Mouse (Mus musculus) gastrocnemius, adult 2 months (tissue): Measurements from ENCODE around the gene 1700020N01Rik. TPM values are rescaled to one million over a fixed set of nuclear protein-coding genes. Genes with fewer than 3 reads are reported as not detected.

Source experiments
- DNase-seq: peaks from one replicate; pipeline ENCODE4 v3.0.0; 2022
- H3K27ac ChIP-seq: fragments of 200-600 bp; 2 replicates; pipeline ENCODE4 v1.8.1; 2022; ENCODE audit warnings: mild to moderate bottlenecking
- H3K4me3 ChIP-seq: fragments of 200-600 bp; 2 replicates; pipeline ENCODE4 v1.8.1; 2022; ENCODE audit warnings: mild to moderate bottlenecking, moderate library complexity
- CTCF ChIP-seq: fragments of 200-600 bp; IDR thresholded peaks from 2 replicates; pipeline ENCODE4 v1.8.1; 2022; ENCODE audit warnings: antibody characterized with exemption, mild to moderate bottlenecking, moderate library complexity
- intact Hi-C: fragments of 180-260 bp; cut with DNase I; formaldehyde crosslinking; loops from one replicate; pipeline ENCODE4 v1.15.1; 2025
- total RNA-seq, 2 experiments: library from RNA; stranded (reverse); gene quantifications; 2 replicates each; pipeline ENCODE4 v1.2.3; 2021

The 1700020N01Rik gene
- total RNA-seq, 2 experiments from 2014 or later = not detected

- intact Hi-C loops = loop anchor here (10.0 kb wide), 1 partner anchor 142 kb away; no protein-coding TSS in a partner anchor
- Histone ChIP-seq H3K27ac (peak overlapping the region; percentile 48), H3K4me3 (no peak overlapping the region)
- peak; percentile 45 for DNase-seq
- TF ChIP-seq CTCF = no peak
Observed at GRCm38 (mm10) chr10:21606931-21607330, 14.0 kb downstream of the 1700020N01Rik start.

GRCm38 (mm10) chr10:21609583-21609982, 16.6 kb downstream of the 1700020N01Rik start:
- Histone ChIP-seq H3K27ac (peak overlapping the region; percentile 54), H3K4me3 (no peak overlapping the region)
- intact Hi-C loops = loop anchor here (10.0 kb wide), 1 partner anchor 145 kb away; no protein-coding TSS in a partner anchor
- TF ChIP-seq CTCF = no peak
- peak; percentile 68 for DNase-seq

GRCm38 (mm10) chr10:21613021-21613860, 20.3 kb downstream of the 1700020N01Rik start:
- intact Hi-C loops = no loop called here
- TF ChIP-seq CTCF = no peak
- DNase-seq = no peak
- Histone ChIP-seq H3K27ac (peak overlapping the region; percentile 50), H3K4me3 (no peak overlapping the region)

GRCm38 (mm10) chr10:21614520-21614919, 21.6 kb downstream of the 1700020N01Rik start:
- Histone ChIP-seq H3K4me3 (no peak overlapping the region), H3K27ac (peak overlapping the region; percentile 50; the same call in 1 of the 2 replicates)
- no peak for TF ChIP-seq CTCF
- no peak for DNase-seq
- intact Hi-C loops = no loop called here

- no peak for DNase-seq
- Histone ChIP-seq H3K4me3 (peak overlapping the region; percentile 5; the same call in 1 of the 2 replicates), H3K27ac (peak overlapping the region; percentile 40)
- intact Hi-C loops = no loop called here
- TF ChIP-seq CTCF = no peak
Observed at GRCm38 (mm10) chr10:21618745-21619508, 26.0 kb downstream of the 1700020N01Rik start.

- no peak for TF ChIP-seq CTCF
- no peak for DNase-seq
- intact Hi-C loops = no loop called here
- no peak overlapping the region; the same call in 1 of the 2 replicates for H3K27ac ChIP-seq
- no peak overlapping the region for H3K4me3 ChIP-seq
Observed at GRCm38 (mm10) chr10:21622065-21622464, 29.1 kb downstream of the 1700020N01Rik start.

- peak; percentile 34 for TF ChIP-seq CTCF
- DNase-seq = peak; percentile 94
- peak overlapping the region; percentile 63 for H3K4me3 ChIP-seq
- intact Hi-C loops = loop anchor here (1.0 kb wide), 2 partner anchors 115 to 366 kb away; no protein-coding TSS in a partner anchor
- peak overlapping the region; percentile 94 for H3K27ac ChIP-seq
Observed at GRCm38 (mm10) chr10:21628555-21628954, 35.6 kb downstream of the 1700020N01Rik start.

- DNase-seq = peak; percentile 84
- H3K4me3 ChIP-seq = peak overlapping the region; percentile 63
- intact Hi-C loops = no loop called here
- H3K27ac ChIP-seq = peak overlapping the region; percentile 94
- TF ChIP-seq CTCF = peak; percentile 40
Observed at GRCm38 (mm10) chr10:21629031-21629740, 36.2 kb downstream of the 1700020N01Rik start.

GRCm38 (mm10) chr10:21631481-21631880, 38.5 kb downstream of the 1700020N01Rik start:
- peak; percentile 64 for DNase-seq
- peak overlapping the region; percentile 94 for H3K27ac ChIP-seq
- no peak overlapping the region for H3K4me3 ChIP-seq
- no peak for TF ChIP-seq CTCF
- intact Hi-C loops = no loop called here

GRCm38 (mm10) chr10:21632687-21633086, 39.7 kb downstream of the 1700020N01Rik start:
- intact Hi-C loops = no loop called here
- no peak overlapping the region for H3K27ac ChIP-seq
- H3K4me3 ChIP-seq = no peak overlapping the region
- DNase-seq = no peak
- no peak for TF ChIP-seq CTCF

- DNase-seq = no peak
- H3K27ac ChIP-seq = peak overlapping the region; percentile 46; the same call in 1 of the 2 replicates
- TF ChIP-seq CTCF = no peak
- H3K4me3 ChIP-seq = no peak overlapping the region
- intact Hi-C loops = no loop called here
Observed at GRCm38 (mm10) chr10:21635988-21636710, 43.2 kb downstream of the 1700020N01Rik start.
